12 mouse cellular contexts compared by ENCODE assay signal in the genomic region with DNA sequence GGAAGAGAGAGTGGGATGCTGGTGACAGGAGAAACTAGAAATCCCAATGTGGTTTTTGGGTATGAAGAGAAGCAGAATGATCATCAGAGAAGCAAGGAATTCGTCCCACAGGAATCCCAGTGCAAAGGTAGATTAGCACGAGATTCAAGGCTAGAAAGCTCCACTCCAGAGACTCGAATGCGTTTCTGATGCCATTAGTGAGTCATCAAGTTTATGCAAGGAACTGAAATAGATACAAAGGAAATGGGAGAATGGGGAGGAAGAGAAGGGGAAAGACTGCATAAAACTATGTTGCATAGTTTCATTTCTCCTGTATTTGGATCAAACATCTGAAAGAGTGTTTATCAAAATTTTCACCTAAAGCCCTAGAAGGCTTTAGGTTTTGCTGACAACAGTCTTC.
"Had no signal": no experiment of that assay in that cellular context is flagged by ENCODE, and none has a peak within 500 bp of the region (broad histone marks: within the 10 kb centered on the region; RNA-seq: fewer than 3 reads in every experiment).

No protein-coding gene starts in this region.

- H3K27ac ChIP-seq: left cerebral cortex, adult 2 months; limb, embryonic 15.5 days; liver, embryonic 12.5 days; midbrain, embryonic 10.5 days had no signal

- DNase-seq: kidney, postnatal 10 days; kidney, postnatal 4 days; lung, embryonic 14.5 days; lung, postnatal 10 days; lung, postnatal 4 days; midbrain, embryonic 14.5 days; right cerebral cortex, postnatal 14 days; thymus, postnatal 36 days had no signal

- H3K4me1 ChIP-seq: limb, embryonic 15.5 days; liver, embryonic 12.5 days; midbrain, embryonic 10.5 days had no signal

- ATAC-seq: liver, embryonic 12.5 days had no signal

- H3K27me3 ChIP-seq: limb, embryonic 15.5 days; liver, embryonic 12.5 days had no signal

- H3K4me3 ChIP-seq: left cerebral cortex, adult 2 months; limb, embryonic 15.5 days; liver, embryonic 12.5 days; midbrain, embryonic 10.5 days had no signal
